Mouse (Mus musculus) lung, embryonic 14.5 days (tissue): Measurements from ENCODE around the gene Chml. TPM values are rescaled to one million over a fixed set of nuclear protein-coding genes. Genes with fewer than 3 reads are reported as not detected.

ENCODE experiments used
- ATAC-seq: fragments of 200-750 bp; cut with Nextera tagmentation; 2 replicates; pipeline ENCODE4 v1.8.0; 2017; ENCODE audit warnings: mild to moderate bottlenecking, moderate TSS enrichment, moderate library complexity; ENCODE audit not compliant: insufficient read depth
- DNase-seq: peaks from one replicate; pipeline ENCODE4 v3.0.0-alpha.2; 2015
- H3K27ac ChIP-seq: fragments of 300-500 bp; sonication (generic); 2 replicates; pipeline ENCODE4 v1.5.1; 2014; ENCODE audit warnings: low read depth, mild to moderate bottlenecking, moderate library complexity
- H3K27me3 ChIP-seq: fragments of 300-500 bp; sonication (generic); 2 replicates; pipeline ENCODE4 v1.6.1; 2014; ENCODE audit warnings: low read length, control low read depth; ENCODE audit not compliant: insufficient read depth
- H3K36me3 ChIP-seq: fragments of 300-500 bp; sonication (generic); 2 replicates; pipeline ENCODE4 v1.6.1; 2014; ENCODE audit warnings: control low read depth; ENCODE audit not compliant: insufficient read depth
- H3K4me1 ChIP-seq: fragments of 300-500 bp; sonication (generic); 2 replicates; pipeline ENCODE4 v1.6.1; 2014; ENCODE audit warnings: antibody characterized with exemption, control low read depth; ENCODE audit not compliant: insufficient read depth
- H3K4me2 ChIP-seq: fragments of 300-500 bp; sonication (generic); 2 replicates; pipeline ENCODE4 v1.6.1; 2014; ENCODE audit warnings: mild to moderate bottlenecking
- H3K4me3 ChIP-seq: fragments of 300-500 bp; sonication (generic); 2 replicates; pipeline ENCODE4 v1.5.1; 2014; ENCODE audit warnings: low read depth, low read length
- H3K9ac ChIP-seq: fragments of 300-500 bp; sonication (generic); 2 replicates; pipeline ENCODE4 v1.6.1; 2014
- H3K9me3 ChIP-seq: fragments of 300-500 bp; sonication (generic); 2 replicates; pipeline ENCODE4 v1.6.1; 2016; ENCODE audit warnings: low read depth, low read length, control low read depth
- CTCF ChIP-seq: IDR thresholded peaks from 2 replicates; pipeline ENCODE4 v1.5.1; 2016; ENCODE audit warnings: antibody characterized with exemption, low read depth
- WGBS: fragments of 180-500 bp; shearing (Covaris S2); extraction: QIAGEN DNeasy Blood & Tissue Kit; methylation state at CpG from one replicate; pipeline ENCODE4 v1.1.7; 2014; 5-methylcytosine and 5-hydroxymethylcytosine counted together
- polyA plus RNA-seq: library from polyadenylated mRNA; unstranded; fragments of >200 nt; fragmentation: Nextera tagmentation; extraction: Ambion mirVana; gene quantifications from 2 replicates; pipeline ENCODE4 v1.2.1, GENCODE M21; 2014

The Chml gene
- polyA plus RNA-seq, 1 experiment from 2014 or later = 4.5 TPM

GRCm38 (mm10) chr1:175659900-175660299 lies 32.8 kb downstream of the Chml start:
- no peaks in the 10 kb centered on the region for H3K4me1 ChIP-seq
- no peak overlapping the region for H3K27ac ChIP-seq
- no peaks in the 10 kb centered on the region for H3K9me3 ChIP-seq
- H3K36me3 ChIP-seq = no peaks in the 10 kb centered on the region
- TF ChIP-seq CTCF = no peak
- H3K27me3 ChIP-seq = no peaks in the 10 kb centered on the region
- no peak overlapping the region for H3K4me3 ChIP-seq
- H3K4me2 ChIP-seq = no peak overlapping the region
- WGBS = 83% methylated on average over 4 of the region's 4 CpGs
- ATAC-seq = no peak
- no peak for DNase-seq
- H3K9ac ChIP-seq = no peak overlapping the region

DNA sequence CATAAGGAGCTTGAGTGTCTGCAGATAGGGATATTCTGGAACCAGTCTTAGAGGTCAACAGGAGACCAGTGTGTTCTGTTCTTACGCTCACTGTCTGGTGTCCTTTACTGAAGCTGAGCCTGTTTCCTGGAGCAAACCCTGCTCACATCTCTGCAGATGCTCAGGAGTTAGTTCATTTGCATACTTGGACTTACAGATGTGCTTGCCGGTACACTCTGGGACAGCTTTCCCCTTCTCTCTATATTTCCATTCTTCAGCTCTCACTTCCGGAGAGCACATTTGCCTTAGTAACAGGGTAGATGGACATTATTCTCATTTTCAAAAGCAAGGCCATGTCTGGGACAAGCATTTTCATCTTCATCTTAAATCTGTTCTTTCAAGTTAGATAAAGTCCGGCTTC lies 44.1 kb downstream of the Chml start:
- H3K9me3 ChIP-seq = no peaks in the 10 kb centered on the region
- no peaks in the 10 kb centered on the region for H3K4me1 ChIP-seq
- no peaks in the 10 kb centered on the region for H3K36me3 ChIP-seq
- H3K4me2 ChIP-seq = no peak overlapping the region
- H3K27ac ChIP-seq = no peak overlapping the region
- WGBS = 88% methylated on average over 4 of the region's 4 CpGs
- TF ChIP-seq CTCF = no peak
- no peak overlapping the region for H3K9ac ChIP-seq
- no peaks in the 10 kb centered on the region for H3K27me3 ChIP-seq
- DNase-seq = no peak
- ATAC-seq = no peak
- H3K4me3 ChIP-seq = no peak overlapping the region

GRCm38 (mm10) chr1:175646952-175647351 lies 45.7 kb downstream of the Chml start:
- ATAC-seq (no peak), DNase-seq (peak; percentile 27)
- Histone ChIP-seq H3K4me3 (no peak overlapping the region), H3K27me3 (no peaks in the 10 kb centered on the region), H3K9me3 (no peaks in the 10 kb centered on the region), H3K4me2 (no peak overlapping the region), H3K4me1 (no peaks in the 10 kb centered on the region), H3K9ac (no peak overlapping the region), H3K36me3 (no peaks in the 10 kb centered on the region), H3K27ac (no peak overlapping the region)
- 35% methylated on average over 9 of the region's 9 CpGs for WGBS
- no peak for TF ChIP-seq CTCF

DNA sequence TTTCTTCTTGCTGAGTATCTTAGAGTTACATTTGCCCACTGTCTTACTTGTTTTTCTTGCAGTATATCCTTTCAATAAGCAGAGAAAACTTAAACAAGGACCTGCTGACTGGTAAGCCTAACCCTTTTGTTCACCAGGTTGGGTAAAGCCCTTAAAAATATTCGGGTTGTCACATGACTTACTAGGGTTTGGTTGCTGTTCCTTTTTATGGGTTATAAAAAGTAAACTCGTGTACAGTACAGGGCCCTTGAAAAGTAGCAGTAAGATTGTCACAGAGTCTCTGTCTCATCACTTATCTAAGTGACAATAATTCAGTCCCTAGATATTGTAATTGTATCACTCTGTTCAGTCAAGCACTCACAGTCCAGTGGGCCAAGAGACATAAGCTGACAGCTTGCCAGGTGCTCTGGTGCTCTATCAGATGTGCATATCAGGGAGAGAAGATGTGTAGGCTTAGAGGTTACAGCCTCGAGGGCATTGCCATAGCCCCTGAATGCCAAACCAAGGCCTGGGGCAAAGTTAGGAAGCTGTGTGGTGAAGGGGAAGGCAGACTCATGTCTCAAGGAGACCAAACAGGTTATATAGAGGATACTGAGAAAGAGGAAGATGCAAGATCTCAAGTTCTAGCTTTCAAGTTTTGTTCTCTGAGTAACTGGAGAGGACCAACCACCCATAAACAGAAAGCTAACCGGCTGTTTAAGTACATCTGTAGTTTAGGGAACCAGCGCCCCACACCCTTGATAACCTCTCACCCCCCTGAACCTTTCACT lies 49.0 kb downstream of the Chml start:
- no peak for ATAC-seq
- Histone ChIP-seq H3K4me1 (no peaks in the 10 kb centered on the region), H3K9me3 (no peaks in the 10 kb centered on the region), H3K27me3 (no peaks in the 10 kb centered on the region), H3K9ac (no peak overlapping the region), H3K36me3 (no peaks in the 10 kb centered on the region), H3K27ac (no peak overlapping the region), H3K4me2 (no peak overlapping the region), H3K4me3 (no peak overlapping the region)
- TF ChIP-seq CTCF = no peak
- 44% methylated on average over 5 of the region's 5 CpGs for WGBS
- no peak for DNase-seq

DNA sequence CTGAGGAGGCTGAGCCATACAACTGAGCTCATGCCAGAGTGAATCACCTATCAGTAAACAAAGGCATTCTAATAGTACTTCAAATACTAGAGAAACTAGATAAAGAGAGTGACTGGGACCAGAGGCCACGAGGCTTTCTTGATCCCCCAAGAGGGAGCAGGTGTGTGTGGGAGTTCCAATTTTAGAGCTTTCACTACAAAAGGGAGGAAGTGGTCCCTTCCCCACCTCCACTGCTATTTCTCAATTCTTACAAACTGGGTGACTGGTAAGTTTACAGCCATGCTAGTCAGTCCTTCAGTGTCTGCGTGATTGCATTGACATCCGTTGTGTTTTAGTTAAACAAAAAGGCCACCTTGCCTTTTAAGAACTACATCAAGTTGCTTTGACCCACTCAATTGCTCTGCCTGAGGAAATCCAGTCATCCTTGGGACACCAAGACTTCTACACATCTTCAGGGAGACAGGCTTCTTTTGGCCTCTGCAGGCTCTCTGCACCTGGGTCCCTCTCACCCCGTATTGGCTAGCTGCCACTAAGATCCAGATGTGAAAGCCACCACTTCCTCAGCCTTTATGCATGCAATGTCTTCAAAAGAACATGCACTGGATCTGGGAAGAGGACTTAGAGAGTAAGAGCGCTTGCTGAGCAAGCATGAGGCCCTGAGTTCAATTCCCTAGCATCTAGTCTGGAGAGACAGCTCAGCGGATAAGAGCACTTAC lies 52.1 kb downstream of the Chml start:
- Histone ChIP-seq H3K27ac (no peak overlapping the region), H3K4me3 (no peak overlapping the region), H3K9ac (no peak overlapping the region), H3K36me3 (no peaks in the 10 kb centered on the region), H3K9me3 (no peaks in the 10 kb centered on the region), H3K27me3 (no peaks in the 10 kb centered on the region), H3K4me1 (no peaks in the 10 kb centered on the region), H3K4me2 (no peak overlapping the region)
- ATAC-seq (no peak), DNase-seq (no peak)
- no peak for TF ChIP-seq CTCF
- 73% methylated on average over 6 of the region's 6 CpGs for WGBS

GRCm38 (mm10) chr1:175639072-175639471 lies 53.6 kb downstream of the Chml start:
- 78% methylated on average over 7 of the region's 7 CpGs for WGBS
- Histone ChIP-seq H3K4me2 (no peak overlapping the region), H3K9me3 (no peaks in the 10 kb centered on the region), H3K4me3 (no peak overlapping the region), H3K27ac (no peak overlapping the region), H3K36me3 (no peaks in the 10 kb centered on the region), H3K9ac (no peak overlapping the region), H3K4me1 (no peaks in the 10 kb centered on the region), H3K27me3 (no peaks in the 10 kb centered on the region)
- DNase-seq (no peak), ATAC-seq (no peak)
- TF ChIP-seq CTCF = no peak

GRCm38 (mm10) chr1:175637677-175638076 lies 55.0 kb downstream of the Chml start:
- Histone ChIP-seq H3K4me1 (no peaks in the 10 kb centered on the region), H3K4me2 (no peak overlapping the region), H3K36me3 (no peaks in the 10 kb centered on the region), H3K27ac (no peak overlapping the region), H3K27me3 (no peaks in the 10 kb centered on the region), H3K9ac (no peak overlapping the region), H3K9me3 (no peaks in the 10 kb centered on the region), H3K4me3 (no peak overlapping the region)
- no peak for TF ChIP-seq CTCF
- DNase-seq (no peak), ATAC-seq (no peak)
- 69% methylated on average over 7 of the region's 7 CpGs for WGBS
